Mouse (Mus musculus) ES-Bruce4 (cell line): ENCODE results near the gene AW011738.

Experiments used
- CTCF ChIP-seq: IDR thresholded peaks from one replicate; pipeline ENCODE4 v1.8.1; 2011; ENCODE audit warnings: low read depth, low read length
- EP300 ChIP-seq: IDR thresholded peaks from 2 replicates; pipeline ENCODE4 v1.6.1; 2011; ENCODE audit warnings: low read depth, low read length; ENCODE audit not compliant: insufficient read depth

- TF ChIP-seq CTCF (no peak), EP300 (no peak)
Measured at GRCm38 (mm10) chr4:156235360-156235770, 32.3 kb downstream of the AW011738 start.
